Mouse (Mus musculus): ENCODE data around the gene Mybpc1.

GRCm38 (mm10) chr10:88578651-88579050, 26.3 kb downstream of the Mybpc1 start:
- TF ChIP-seq CTCF (IDR thresholded peaks at IDR 0.05; ENCODE audit: control insufficient read depth, insufficient read depth, insufficient replicate concordance, low read depth, low read length): no peak
- no peak for TF ChIP-seq POLR2A (IDR thresholded peaks at IDR 0.05; ENCODE audit: control insufficient read depth, low read depth, low read length)

All from testis, adult 2 months (tissue).